Mouse (Mus musculus): Measurements from ENCODE around the gene Aifm2. TPM values are rescaled to one million over a fixed set of nuclear protein-coding genes. Genes with fewer than 3 reads are reported as not detected.

Gene Aifm2
- polyA plus RNA-seq (2014; fragmentation: Nextera tagmentation; extraction: Ambion mirVana): 5.0 and 6.1 TPM in 2 replicates

GRCm38 (mm10) chr10:61714771-61715461, at the start of gene Aifm2:
Aifm2 (plus strand) TSS chr10:61715263.
- H3K4me3 ChIP-seq (ENCODE audit: low read depth, low read length): peak within 1 kb of the TSS; percentile 44
- H3K27ac ChIP-seq (ENCODE audit: low read depth, low read length): no peak within 1 kb of the TSS
- H3K9ac ChIP-seq (ENCODE audit: low read depth, low read length): peak within 1 kb of the TSS; percentile 21
- no peaks in the 10 kb centered on the region for H3K9me3 ChIP-seq (ENCODE audit: control insufficient read depth, low read length)
- peaks cover 4% of the 10 kb centered on the region for H3K27me3 ChIP-seq (ENCODE audit: control insufficient read depth, insufficient read depth, low read length)
- H3K4me2 ChIP-seq (replicated peaks; ENCODE audit: low read depth, low read length): peak within 1 kb of the TSS; percentile 81
- peak; percentile 69 for DNase-seq (ENCODE audit: low spot score)
- H3K4me1 ChIP-seq (replicated peaks; ENCODE audit: control insufficient read depth, insufficient read depth, low read length): no peaks in the 10 kb centered on the region
- WGBS: 15% methylated on average over 33 of the region's 36 CpGs
- peak; percentile 75 for ATAC-seq (ENCODE audit: low FRiP score)
- H3K36me3 ChIP-seq (ENCODE audit: control insufficient read depth, insufficient read depth, low read length): no peaks in the 10 kb centered on the region

GRCm38 (mm10) chr10:61665651-61666050, 49.4 kb upstream of the Aifm2 start:
- 95% methylated on average over 3 of the region's 3 CpGs for WGBS
- Histone ChIP-seq H3K4me1 (replicated peaks; ENCODE audit: control insufficient read depth, insufficient read depth, low read length) (no peaks in the 10 kb centered on the region), H3K36me3 (ENCODE audit: control insufficient read depth, insufficient read depth, low read length) (peaks cover 12% of the 10 kb centered on the region), H3K27ac (ENCODE audit: low read depth, low read length) (no peak overlapping the region), H3K9me3 (ENCODE audit: control insufficient read depth, low read length) (no peaks in the 10 kb centered on the region), H3K27me3 (ENCODE audit: control insufficient read depth, insufficient read depth, low read length) (no peaks in the 10 kb centered on the region), H3K4me3 (ENCODE audit: low read depth, low read length) (no peak overlapping the region), H3K4me2 (replicated peaks; ENCODE audit: low read depth, low read length) (no peak overlapping the region), H3K9ac (ENCODE audit: low read depth, low read length) (no peak overlapping the region)
- ATAC-seq (ENCODE audit: low FRiP score) (no peak), DNase-seq (ENCODE audit: low spot score) (no peak)

GRCm38 (mm10) chr10:61669289-61669688, 45.8 kb upstream of the Aifm2 start:
- Histone ChIP-seq H3K4me2 (replicated peaks; ENCODE audit: low read depth, low read length) (no peak overlapping the region), H3K27ac (ENCODE audit: low read depth, low read length) (no peak overlapping the region), H3K36me3 (ENCODE audit: control insufficient read depth, insufficient read depth, low read length) (peaks cover 9% of the 10 kb centered on the region), H3K4me1 (replicated peaks; ENCODE audit: control insufficient read depth, insufficient read depth, low read length) (no peaks in the 10 kb centered on the region), H3K9me3 (ENCODE audit: control insufficient read depth, low read length) (no peaks in the 10 kb centered on the region), H3K9ac (ENCODE audit: low read depth, low read length) (no peak overlapping the region), H3K27me3 (ENCODE audit: control insufficient read depth, insufficient read depth, low read length) (no peaks in the 10 kb centered on the region), H3K4me3 (ENCODE audit: low read depth, low read length) (no peak overlapping the region)
- DNase-seq (ENCODE audit: low spot score): no peak
- no peak for ATAC-seq (ENCODE audit: low FRiP score)
- WGBS: 69% methylated on average over 7 of the region's 7 CpGs

GRCm38 (mm10) chr10:61669896-61670295, 45.2 kb upstream of the Aifm2 start:
- no peak for DNase-seq (ENCODE audit: low spot score)
- Histone ChIP-seq H3K9ac (ENCODE audit: low read depth, low read length) (no peak overlapping the region), H3K27me3 (ENCODE audit: control insufficient read depth, insufficient read depth, low read length) (no peaks in the 10 kb centered on the region), H3K9me3 (ENCODE audit: control insufficient read depth, low read length) (no peaks in the 10 kb centered on the region), H3K4me3 (ENCODE audit: low read depth, low read length) (no peak overlapping the region), H3K27ac (ENCODE audit: low read depth, low read length) (no peak overlapping the region), H3K4me2 (replicated peaks; ENCODE audit: low read depth, low read length) (no peak overlapping the region), H3K4me1 (replicated peaks; ENCODE audit: control insufficient read depth, insufficient read depth, low read length) (no peaks in the 10 kb centered on the region), H3K36me3 (ENCODE audit: control insufficient read depth, insufficient read depth, low read length) (peaks cover 12% of the 10 kb centered on the region)
- no peak for ATAC-seq (ENCODE audit: low FRiP score)

GRCm38 (mm10) chr10:61670758-61671157, 44.3 kb upstream of the Aifm2 start:
- no peaks in the 10 kb centered on the region for H3K27me3 ChIP-seq (ENCODE audit: control insufficient read depth, insufficient read depth, low read length)
- no peak for DNase-seq (ENCODE audit: low spot score)
- no peaks in the 10 kb centered on the region for H3K9me3 ChIP-seq (ENCODE audit: control insufficient read depth, low read length)
- H3K9ac ChIP-seq (ENCODE audit: low read depth, low read length): no peak overlapping the region
- ATAC-seq (ENCODE audit: low FRiP score): no peak
- H3K4me3 ChIP-seq (ENCODE audit: low read depth, low read length): no peak overlapping the region
- 93% methylated on average over 3 of the region's 3 CpGs for WGBS
- H3K4me1 ChIP-seq (replicated peaks; ENCODE audit: control insufficient read depth, insufficient read depth, low read length): no peaks in the 10 kb centered on the region
- H3K27ac ChIP-seq (ENCODE audit: low read depth, low read length): no peak overlapping the region
- H3K4me2 ChIP-seq (replicated peaks; ENCODE audit: low read depth, low read length): no peak overlapping the region
- H3K36me3 ChIP-seq (ENCODE audit: control insufficient read depth, insufficient read depth, low read length): peaks cover 12% of the 10 kb centered on the region

GRCm38 (mm10) chr10:61675935-61676334, 39.1 kb upstream of the Aifm2 start:
- no peak overlapping the region for H3K9ac ChIP-seq (ENCODE audit: low read depth, low read length)
- DNase-seq (ENCODE audit: low spot score): no peak
- H3K4me2 ChIP-seq (replicated peaks; ENCODE audit: low read depth, low read length): no peak overlapping the region
- no peak overlapping the region for H3K27ac ChIP-seq (ENCODE audit: low read depth, low read length)
- H3K4me1 ChIP-seq (replicated peaks; ENCODE audit: control insufficient read depth, insufficient read depth, low read length): peaks cover 2% of the 10 kb centered on the region; the same call in 1 of the 2 replicates
- ATAC-seq (ENCODE audit: low FRiP score): no peak
- H3K36me3 ChIP-seq (ENCODE audit: control insufficient read depth, insufficient read depth, low read length): peaks cover 6% of the 10 kb centered on the region; the same call in 1 of the 2 replicates
- no peak overlapping the region for H3K4me3 ChIP-seq (ENCODE audit: low read depth, low read length)
- WGBS: 80% methylated on average over 3 of the region's 3 CpGs
- no peaks in the 10 kb centered on the region for H3K27me3 ChIP-seq (ENCODE audit: control insufficient read depth, insufficient read depth, low read length)
- H3K9me3 ChIP-seq (ENCODE audit: control insufficient read depth, low read length): no peaks in the 10 kb centered on the region

- Histone ChIP-seq H3K9ac (ENCODE audit: low read depth, low read length) (peak overlapping the region; percentile 62), H3K4me1 (replicated peaks; ENCODE audit: control insufficient read depth, insufficient read depth, low read length) (peaks cover 2% of the 10 kb centered on the region; the same call in 1 of the 2 replicates), H3K27ac (ENCODE audit: low read depth, low read length) (peak overlapping the region; percentile 63; the same call in 1 of the 2 replicates), H3K4me3 (ENCODE audit: low read depth, low read length) (peak overlapping the region; percentile 97), H3K27me3 (ENCODE audit: control insufficient read depth, insufficient read depth, low read length) (no peaks in the 10 kb centered on the region), H3K9me3 (ENCODE audit: control insufficient read depth, low read length) (no peaks in the 10 kb centered on the region), H3K36me3 (ENCODE audit: control insufficient read depth, insufficient read depth, low read length) (0 out of 2 replicates have a peak, but pooled peaks cover 3% of the 10 kb centered on the region), H3K4me2 (replicated peaks; ENCODE audit: low read depth, low read length) (peak overlapping the region; percentile 48)
- WGBS: 37% methylated on average over 9 of the region's 9 CpGs
- DNase-seq (ENCODE audit: low spot score) (no peak), ATAC-seq (ENCODE audit: low FRiP score) (peak; percentile 15; the same call in 1 of the 2 replicates)
Observed at GRCm38 (mm10) chr10:61679545-61679944, 35.5 kb upstream of the Aifm2 start.

- no peaks in the 10 kb centered on the region for H3K27me3 ChIP-seq (ENCODE audit: control insufficient read depth, insufficient read depth, low read length)
- peaks cover 2% of the 10 kb centered on the region; the same call in 1 of the 2 replicates for H3K4me1 ChIP-seq (replicated peaks; ENCODE audit: control insufficient read depth, insufficient read depth, low read length)
- DNase-seq (ENCODE audit: low spot score): peak; percentile 99
- peak within 1 kb of the TSS; percentile 93 for H3K4me2 ChIP-seq (replicated peaks; ENCODE audit: low read depth, low read length)
- H3K9me3 ChIP-seq (ENCODE audit: control insufficient read depth, low read length): no peaks in the 10 kb centered on the region
- H3K36me3 ChIP-seq (ENCODE audit: control insufficient read depth, insufficient read depth, low read length): no peaks in the 10 kb centered on the region
- under 1% methylated on average over 68 of the region's 84 CpGs for WGBS
- H3K27ac ChIP-seq (ENCODE audit: low read depth, low read length): peak within 1 kb of the TSS; percentile 69; the same call in 1 of the 2 replicates
- peak within 1 kb of the TSS; percentile 97 for H3K4me3 ChIP-seq (ENCODE audit: low read depth, low read length)
- peak within 1 kb of the TSS; percentile 94 for H3K9ac ChIP-seq (ENCODE audit: low read depth, low read length)
- peak; percentile 100 for ATAC-seq (ENCODE audit: low FRiP score)
Observed at GRCm38 (mm10) chr10:61680015-61680913, 34.8 kb upstream of the Aifm2 start, which contains the start of gene Sar1a. Sar1a (plus strand) TSS chr10:61680299.

Measured in hindbrain, embryonic 11.5 days (tissue).